Mouse (Mus musculus) gastrocnemius, postnatal 4 days (tissue): ENCODE measurements around the gene Rassf2. TPM values are rescaled to one million over a fixed set of nuclear protein-coding genes. Genes with fewer than 3 reads are reported as not detected.

Source experiments
- DNase-seq, 2 experiments: peaks; one replicate each; pipeline ENCODE4 v3.0.0; 2021 to 2022; ENCODE audit warnings: low spot score in 2 of 2, mixed read lengths in 2 of 2
- long read RNA-seq, 2 experiments: library from polyadenylated mRNA; stranded (forward); transcript quantifications; one replicate each; pipeline ENCODE4 v2.0.0; 2021
- total RNA-seq, 2 experiments: library from RNA; stranded (reverse); gene quantifications; 2 replicates each; pipeline ENCODE4 v1.2.3; 2021

Rassf2 gene
- 10 to 100 TPM; 31.6 to 32.5 TPM for total RNA-seq
- long read RNA-seq, experiment 1, full-length matches to known transcripts: 9 of 18 reads
- long read RNA-seq, experiment 1, partial matches to known transcripts: 0 of 18 reads
- long read RNA-seq, experiment 1, other reads (novel, unspliced or antisense): 9 of 18 reads
- long read RNA-seq, experiment 2, full-length matches to known transcripts: 20 of 42 reads
- long read RNA-seq, experiment 2, partial matches to known transcripts: 4 of 42 reads
- long read RNA-seq, experiment 2, other reads (novel, unspliced or antisense): 18 of 42 reads

DNA sequence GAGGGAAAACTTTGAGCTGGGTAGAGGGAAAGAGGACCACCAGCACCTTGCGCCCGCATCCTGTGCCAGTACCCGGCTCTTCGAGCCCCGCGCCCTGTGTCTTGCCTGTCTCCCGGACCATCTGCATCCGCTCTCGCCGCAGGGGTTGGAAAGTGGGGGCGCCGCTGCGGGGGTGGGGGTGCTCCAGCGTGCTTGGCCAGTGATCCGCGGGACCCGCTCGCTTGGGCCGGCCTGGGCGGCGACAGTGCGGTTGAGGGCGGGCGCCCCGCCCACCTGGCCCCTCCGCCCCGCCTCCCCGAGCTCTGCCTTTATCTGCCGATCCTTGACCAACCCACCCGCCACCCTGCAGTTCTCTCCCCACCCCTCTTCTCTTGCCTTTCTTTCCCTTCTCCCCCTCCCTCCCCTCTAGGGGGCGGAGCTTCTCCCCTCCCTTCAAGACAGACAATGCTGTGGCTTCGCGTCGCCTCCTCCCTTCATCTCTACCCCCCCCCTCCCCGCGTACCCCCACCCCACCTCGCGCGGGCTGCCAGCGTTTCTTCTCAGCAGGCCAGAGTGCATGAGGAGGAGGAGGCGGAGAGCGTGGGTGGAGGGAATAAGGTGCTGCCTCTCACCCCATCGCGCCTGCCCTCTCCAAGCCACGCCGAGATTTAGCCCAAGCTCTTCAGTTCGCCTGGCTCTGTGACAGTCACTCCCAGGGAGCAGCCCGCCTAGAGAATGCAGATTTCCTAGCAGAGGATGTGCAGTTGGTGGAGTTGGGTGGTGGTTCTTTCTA lies at the start of gene Rassf2:
Rassf2 (minus strand) TSS at position 613 of the 772 bp plus-strand sequence.
- DNase-seq: peak; percentile 69 to 89

GRCm38 (mm10) chr2:132079139-132079538 lies 49.1 kb upstream of the Rassf2 start:
- no peak for DNase-seq

DNA sequence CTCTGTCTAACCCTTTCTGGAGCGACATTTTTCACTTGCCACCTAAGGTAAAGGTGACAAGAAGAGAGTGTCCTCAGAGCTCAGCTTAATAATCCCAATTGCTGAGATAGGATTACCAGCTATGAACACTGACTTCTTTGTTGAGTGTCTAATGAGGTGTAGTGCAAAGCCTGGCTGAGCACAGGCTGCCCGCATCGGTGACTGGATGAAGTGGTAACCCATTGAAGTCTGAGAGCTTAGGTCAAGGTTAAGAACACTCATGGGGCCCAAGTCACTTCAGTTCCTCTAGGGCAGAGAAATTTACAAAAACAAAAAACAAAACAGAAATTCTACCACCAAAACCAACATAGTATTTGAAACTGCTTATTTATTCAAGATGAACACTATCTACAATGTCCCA lies 43.0 kb upstream of the Rassf2 start:
- no peak for DNase-seq

- no peak for DNase-seq
Observed at GRCm38 (mm10) chr2:132069985-132070735, 40.1 kb upstream of the Rassf2 start.

DNA sequence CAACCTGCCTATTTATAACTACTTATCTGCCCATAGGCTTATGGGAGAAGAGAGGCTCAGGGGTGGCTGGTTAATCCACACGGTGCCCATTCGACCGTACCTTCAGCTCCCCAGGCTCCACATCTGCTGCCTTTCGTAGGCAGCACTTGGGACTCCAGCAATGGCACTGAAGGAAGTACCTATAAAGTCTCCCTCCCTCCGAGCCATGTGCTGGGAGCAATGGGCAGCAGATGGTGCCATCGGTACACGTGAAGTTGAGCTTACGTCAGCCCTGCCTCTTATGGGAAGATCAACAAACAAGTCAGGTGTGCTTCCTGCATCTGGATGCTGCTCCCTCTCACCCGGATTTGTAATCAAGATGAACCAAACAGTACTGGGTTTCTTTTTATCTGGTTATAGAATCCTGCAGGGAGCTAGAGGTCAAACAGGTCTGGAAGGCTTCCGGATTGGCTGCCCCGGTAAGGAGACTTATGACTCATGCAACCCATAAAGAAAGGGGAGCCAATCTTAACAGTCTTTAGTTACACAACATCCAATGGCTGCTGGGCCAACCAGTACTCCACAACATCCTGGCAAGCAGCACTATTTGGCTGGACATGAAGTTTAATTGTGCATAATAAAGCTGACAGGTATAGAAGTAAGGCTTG lies 34.2 kb upstream of the Rassf2 start:
- no peak for DNase-seq

GRCm38 (mm10) chr2:132063776-132064175 lies 33.7 kb upstream of the Rassf2 start:
- DNase-seq: no peak

DNA sequence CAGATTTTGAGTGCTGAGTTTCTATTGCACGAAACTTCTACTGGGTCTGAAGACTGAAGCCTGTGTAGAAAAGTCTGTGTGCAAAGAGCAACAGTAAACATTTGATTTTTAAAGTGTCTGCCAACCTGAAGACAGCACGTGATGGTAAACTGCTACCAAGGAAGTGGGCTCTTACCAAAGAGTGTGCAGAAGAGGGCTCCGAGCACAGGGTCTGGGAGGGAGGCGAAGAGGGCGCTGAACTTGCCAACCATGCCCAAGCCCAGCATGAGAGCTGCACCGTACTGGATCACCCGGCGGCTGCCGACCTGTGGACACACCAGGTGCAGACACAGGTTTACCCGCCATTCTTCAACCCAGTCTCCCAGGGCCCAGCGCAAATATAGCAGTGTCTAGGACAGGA lies 31.8 kb upstream of the Rassf2 start:
- DNase-seq: no peak

DNA sequence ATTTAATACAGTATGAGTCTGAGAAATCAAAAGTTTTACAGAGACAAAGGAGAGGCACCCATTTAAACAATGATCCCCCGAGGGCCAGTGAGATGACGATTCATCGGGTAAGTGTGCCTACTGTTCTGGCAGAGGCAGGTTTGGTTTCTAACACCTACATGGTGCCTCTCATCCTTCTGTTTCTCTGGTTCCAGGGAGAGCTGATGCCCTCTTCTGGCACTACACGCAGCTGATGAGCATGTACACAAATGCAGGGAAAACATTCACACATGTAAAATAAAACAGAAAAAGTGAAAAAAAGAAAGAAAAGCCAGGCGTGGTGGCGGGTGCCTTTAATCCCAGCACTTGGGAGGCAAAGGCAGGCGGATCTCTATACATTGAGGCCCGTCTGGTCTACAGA lies 29.9 kb upstream of the Rassf2 start:
- no peak for DNase-seq

- no peak for DNase-seq
Observed at GRCm38 (mm10) chr2:132055349-132055753, 25.3 kb upstream of the Rassf2 start.

- no peak for DNase-seq
Observed at GRCm38 (mm10) chr2:132053824-132054223, 23.8 kb upstream of the Rassf2 start.

GRCm38 (mm10) chr2:132051798-132052197 lies 21.7 kb upstream of the Rassf2 start:
- DNase-seq: no peak

GRCm38 (mm10) chr2:132049921-132050320 lies 19.9 kb upstream of the Rassf2 start:
- DNase-seq: no peak

DNA sequence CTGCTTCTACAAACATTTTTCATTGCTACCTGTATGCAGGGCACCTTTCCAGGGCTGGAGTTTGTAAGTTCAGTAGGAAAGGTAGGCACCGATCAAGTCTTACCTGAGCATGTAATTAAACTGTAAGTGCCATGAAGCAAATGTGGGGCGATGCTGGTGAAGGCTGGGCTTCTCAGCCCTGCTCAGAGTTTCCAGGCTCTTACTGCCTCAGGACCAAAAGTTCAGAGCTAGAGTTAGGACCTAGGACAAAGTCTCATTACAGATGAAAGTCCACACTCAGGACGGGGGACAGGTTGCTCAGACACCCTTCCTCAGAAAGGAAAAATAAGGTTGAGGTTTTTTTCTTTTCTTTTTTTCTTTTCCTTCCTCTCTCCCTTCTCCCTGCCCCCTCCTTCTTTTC lies 19.4 kb upstream of the Rassf2 start:
- no peak for DNase-seq

- no peak for DNase-seq
Observed at GRCm38 (mm10) chr2:132048143-132048772, 18.2 kb upstream of the Rassf2 start.

DNA sequence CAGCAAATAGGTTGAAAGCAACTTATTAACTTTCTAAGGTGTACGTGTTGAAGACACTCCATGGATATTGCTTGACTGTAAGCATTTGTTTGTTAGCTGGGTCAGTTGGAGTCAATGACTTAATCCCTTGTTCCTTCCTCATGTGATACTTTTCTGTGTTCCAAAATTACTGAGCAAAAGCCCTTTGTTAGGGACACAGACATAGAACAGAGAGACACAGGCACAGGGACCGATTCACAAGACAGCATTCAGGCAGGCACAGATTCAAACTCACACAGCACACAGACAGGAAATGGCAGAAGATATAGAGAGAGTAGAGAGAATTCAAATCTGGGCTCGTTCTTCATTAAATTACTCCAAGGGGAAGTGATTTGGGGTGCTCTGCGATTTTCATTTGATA lies 17.3 kb upstream of the Rassf2 start:
- DNase-seq: no peak

GRCm38 (mm10) chr2:132046659-132047058 lies 16.6 kb upstream of the Rassf2 start:
- no peak for DNase-seq

GRCm38 (mm10) chr2:132044320-132045274 lies 14.5 kb upstream of the Rassf2 start:
- no peak for DNase-seq

DNA sequence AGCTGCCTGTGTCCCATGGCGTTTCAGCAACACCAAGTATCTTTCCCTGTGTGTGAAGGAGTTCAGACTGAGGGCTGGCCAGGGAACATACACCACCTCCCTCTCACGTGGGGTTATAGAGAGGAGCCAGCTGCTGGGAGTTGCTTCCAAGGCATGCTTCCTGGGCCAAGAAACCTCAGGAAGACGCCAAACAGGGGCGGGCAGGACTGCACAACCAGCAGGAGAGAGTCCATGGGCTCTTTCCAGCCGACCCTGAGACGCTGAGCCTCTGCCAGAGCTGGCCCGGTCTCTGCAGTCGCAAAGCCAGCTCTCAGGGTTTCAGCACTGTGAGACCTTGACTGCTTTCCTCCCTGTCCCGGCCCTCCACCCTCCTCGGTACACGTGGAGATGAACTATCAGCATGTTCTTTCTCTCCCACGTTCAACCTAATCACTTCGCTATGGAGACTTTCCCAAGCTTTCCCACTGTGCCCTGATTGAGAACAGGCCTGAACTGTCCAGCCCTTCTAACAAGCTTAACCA lies 13.1 kb upstream of the Rassf2 start:
- DNase-seq: peak; percentile 78 to 89

- no peak for DNase-seq
Observed at GRCm38 (mm10) chr2:132039894-132040293, 9.8 kb upstream of the Rassf2 start.

GRCm38 (mm10) chr2:132036326-132036725 lies 6.3 kb upstream of the Rassf2 start:
- DNase-seq: no peak
